Mouse (Mus musculus): ENCODE measurements at regions not wholly inside any gene's neighbourhood (a gene's known extent, or its start where the extent isn't known, plus 50 kb on each side); places are given as distances from the start of the nearest gene placed in this dataset.

- TF ChIP-seq CTCF (IDR thresholded peaks at IDR 0.05; ENCODE audit: low read depth) (no peak), EP300 (IDR thresholded peaks at IDR 0.05; ENCODE audit: low read depth) (no peak)
- no peaks in the 10 kb centered on the region for H3K9me3 ChIP-seq (ENCODE audit: low read length)
- no peak overlapping the region for H3K27ac ChIP-seq (ENCODE audit: low read depth)
- no peak overlapping the region for H3K9ac ChIP-seq (replicated peaks)
- H3K27me3 ChIP-seq (ENCODE audit: insufficient read depth, low read length), result no peaks in the 10 kb centered on the region
- ATAC-seq, result peak; percentile 23
- no peak overlapping the region for H3K4me2 ChIP-seq (ENCODE audit: low read depth, low read length)
- no peak for DNase-seq
- no peaks in the 10 kb centered on the region for H3K4me1 ChIP-seq (ENCODE audit: insufficient read depth)
- H3K4me3 ChIP-seq (ENCODE audit: low read depth, low read length), result no peak overlapping the region
- no peaks in the 10 kb centered on the region for H3K36me3 ChIP-seq (replicated peaks; ENCODE audit: insufficient read depth, low read length)
Measured at GRCm38 (mm10) chr11:111290537-111290936, 224.6 kb downstream of the Kcnj2 start.

- no peak overlapping the region for H3K4me3 ChIP-seq (ENCODE audit: low read depth, low read length)
- no peak overlapping the region for H3K27ac ChIP-seq (ENCODE audit: low read depth)
- no peak overlapping the region for H3K9ac ChIP-seq (replicated peaks)
- ATAC-seq (no peak), DNase-seq (no peak)
- H3K4me2 ChIP-seq (ENCODE audit: low read depth, low read length), result no peak overlapping the region
- no peaks in the 10 kb centered on the region for H3K4me1 ChIP-seq (ENCODE audit: insufficient read depth)
- TF ChIP-seq EP300 (IDR thresholded peaks at IDR 0.05; ENCODE audit: low read depth) (no peak), CTCF (IDR thresholded peaks at IDR 0.05; ENCODE audit: low read depth) (no peak)
- no peaks in the 10 kb centered on the region for H3K27me3 ChIP-seq (ENCODE audit: insufficient read depth, low read length)
- H3K9me3 ChIP-seq (ENCODE audit: low read length), result no peaks in the 10 kb centered on the region
- no peaks in the 10 kb centered on the region for H3K36me3 ChIP-seq (replicated peaks; ENCODE audit: insufficient read depth, low read length)
- 43% methylated on average over 9 of the region's 9 CpGs for WGBS (ENCODE audit: insufficient replicate concordance)
Measured at GRCm38 (mm10) chr11:111296309-111296721, 230.4 kb downstream of the Kcnj2 start.

GRCm38 (mm10) chr11:111312802-111313201 is 246.8 kb downstream of the Kcnj2 start:
- TF ChIP-seq CTCF (IDR thresholded peaks at IDR 0.05; ENCODE audit: low read depth) (no peak), EP300 (IDR thresholded peaks at IDR 0.05; ENCODE audit: low read depth) (no peak)
- no peak overlapping the region for H3K9ac ChIP-seq (replicated peaks)
- no peaks in the 10 kb centered on the region for H3K4me1 ChIP-seq (ENCODE audit: insufficient read depth)
- no peaks in the 10 kb centered on the region for H3K9me3 ChIP-seq (ENCODE audit: low read length)
- ATAC-seq, result no peak
- H3K27ac ChIP-seq (ENCODE audit: low read depth), result no peak overlapping the region
- H3K36me3 ChIP-seq (replicated peaks; ENCODE audit: insufficient read depth, low read length), result no peaks in the 10 kb centered on the region
- WGBS (ENCODE audit: insufficient replicate concordance), result 15% methylated on average over 3 of the region's 3 CpGs
- no peak overlapping the region for H3K4me2 ChIP-seq (ENCODE audit: low read depth, low read length)
- H3K27me3 ChIP-seq (ENCODE audit: insufficient read depth, low read length), result no peaks in the 10 kb centered on the region
- no peak overlapping the region for H3K4me3 ChIP-seq (ENCODE audit: low read depth, low read length)
- DNase-seq, result no peak

- Histone ChIP-seq H3K27ac (ENCODE audit: low read depth) (no peak overlapping the region), H3K9ac (replicated peaks) (no peak overlapping the region), H3K9me3 (ENCODE audit: low read length) (no peaks in the 10 kb centered on the region), H3K4me2 (ENCODE audit: low read depth, low read length) (no peak overlapping the region), H3K27me3 (ENCODE audit: insufficient read depth, low read length) (no peaks in the 10 kb centered on the region), H3K36me3 (replicated peaks; ENCODE audit: insufficient read depth, low read length) (no peaks in the 10 kb centered on the region), H3K4me3 (ENCODE audit: low read depth, low read length) (no peak overlapping the region), H3K4me1 (ENCODE audit: insufficient read depth) (no peaks in the 10 kb centered on the region)
- DNase-seq, result no peak
- TF ChIP-seq CTCF (IDR thresholded peaks at IDR 0.05; ENCODE audit: low read depth) (no peak), EP300 (IDR thresholded peaks at IDR 0.05; ENCODE audit: low read depth) (no peak)
- 67% methylated on average over 3 of the region's 3 CpGs for WGBS (ENCODE audit: insufficient replicate concordance)
- ATAC-seq, result no peak
Measured at GRCm38 (mm10) chr11:111313566-111313965, 247.6 kb downstream of the Kcnj2 start.

GRCm38 (mm10) chr11:111321576-111321975 is 255.6 kb downstream of the Kcnj2 start:
- Histone ChIP-seq H3K9ac (replicated peaks) (no peak overlapping the region), H3K4me1 (ENCODE audit: insufficient read depth) (no peaks in the 10 kb centered on the region), H3K9me3 (ENCODE audit: low read length) (no peaks in the 10 kb centered on the region), H3K27ac (ENCODE audit: low read depth) (no peak overlapping the region), H3K4me3 (ENCODE audit: low read depth, low read length) (no peak overlapping the region), H3K27me3 (ENCODE audit: insufficient read depth, low read length) (no peaks in the 10 kb centered on the region), H3K4me2 (ENCODE audit: low read depth, low read length) (no peak overlapping the region), H3K36me3 (replicated peaks; ENCODE audit: insufficient read depth, low read length) (no peaks in the 10 kb centered on the region)
- WGBS (ENCODE audit: insufficient replicate concordance), result 57% methylated on average over 5 of the region's 5 CpGs
- DNase-seq, result no peak
- TF ChIP-seq CTCF (IDR thresholded peaks at IDR 0.05; ENCODE audit: low read depth) (no peak), EP300 (IDR thresholded peaks at IDR 0.05; ENCODE audit: low read depth) (no peak)
- ATAC-seq, result no peak

- no peak overlapping the region for H3K27ac ChIP-seq (ENCODE audit: low read depth)
- 72% methylated on average over 5 of the region's 5 CpGs for WGBS (ENCODE audit: insufficient replicate concordance)
- no peak overlapping the region for H3K9ac ChIP-seq (replicated peaks)
- ATAC-seq (no peak), DNase-seq (no peak)
- no peak overlapping the region for H3K4me3 ChIP-seq (ENCODE audit: low read depth, low read length)
- no peaks in the 10 kb centered on the region for H3K36me3 ChIP-seq (replicated peaks; ENCODE audit: insufficient read depth, low read length)
- H3K27me3 ChIP-seq (ENCODE audit: insufficient read depth, low read length), result no peaks in the 10 kb centered on the region
- TF ChIP-seq CTCF (IDR thresholded peaks at IDR 0.05; ENCODE audit: low read depth) (no peak), EP300 (IDR thresholded peaks at IDR 0.05; ENCODE audit: low read depth) (no peak)
- H3K4me2 ChIP-seq (ENCODE audit: low read depth, low read length), result no peak overlapping the region
- no peaks in the 10 kb centered on the region for H3K9me3 ChIP-seq (ENCODE audit: low read length)
- no peaks in the 10 kb centered on the region for H3K4me1 ChIP-seq (ENCODE audit: insufficient read depth)
Measured at GRCm38 (mm10) chr11:111324453-111325010, 258.6 kb downstream of the Kcnj2 start.

- no peak overlapping the region for H3K4me3 ChIP-seq (ENCODE audit: low read depth, low read length)
- H3K9me3 ChIP-seq (ENCODE audit: low read length), result no peaks in the 10 kb centered on the region
- no peak for DNase-seq
- H3K27me3 ChIP-seq (ENCODE audit: insufficient read depth, low read length), result no peaks in the 10 kb centered on the region
- ATAC-seq, result no peak
- H3K9ac ChIP-seq (replicated peaks), result no peak overlapping the region
- TF ChIP-seq EP300 (IDR thresholded peaks at IDR 0.05; ENCODE audit: low read depth), result no peak
- no peak for TF ChIP-seq CTCF (IDR thresholded peaks at IDR 0.05; ENCODE audit: low read depth)
- no peaks in the 10 kb centered on the region for H3K36me3 ChIP-seq (replicated peaks; ENCODE audit: insufficient read depth, low read length)
- H3K27ac ChIP-seq (ENCODE audit: low read depth), result no peak overlapping the region
- H3K4me2 ChIP-seq (ENCODE audit: low read depth, low read length), result no peak overlapping the region
- 61% methylated on average over 3 of the region's 3 CpGs for WGBS (ENCODE audit: insufficient replicate concordance)
- no peaks in the 10 kb centered on the region for H3K4me1 ChIP-seq (ENCODE audit: insufficient read depth)
Measured at GRCm38 (mm10) chr11:111326915-111327314, 261.0 kb downstream of the Kcnj2 start.
